Mouse (Mus musculus) c-Kit-negative CD71-positive TER-119-positive erythroid progenitor cells, embryonic 14.5 days (primary cell): ENCODE results near the gene Btbd16.

ENCODE experiments used
- DNase-seq: peaks from one replicate; pipeline ENCODE4 v3.0.0-alpha.2; 2013; ENCODE audit warnings: low read depth, low spot score

Btbd16 gene

DNA sequence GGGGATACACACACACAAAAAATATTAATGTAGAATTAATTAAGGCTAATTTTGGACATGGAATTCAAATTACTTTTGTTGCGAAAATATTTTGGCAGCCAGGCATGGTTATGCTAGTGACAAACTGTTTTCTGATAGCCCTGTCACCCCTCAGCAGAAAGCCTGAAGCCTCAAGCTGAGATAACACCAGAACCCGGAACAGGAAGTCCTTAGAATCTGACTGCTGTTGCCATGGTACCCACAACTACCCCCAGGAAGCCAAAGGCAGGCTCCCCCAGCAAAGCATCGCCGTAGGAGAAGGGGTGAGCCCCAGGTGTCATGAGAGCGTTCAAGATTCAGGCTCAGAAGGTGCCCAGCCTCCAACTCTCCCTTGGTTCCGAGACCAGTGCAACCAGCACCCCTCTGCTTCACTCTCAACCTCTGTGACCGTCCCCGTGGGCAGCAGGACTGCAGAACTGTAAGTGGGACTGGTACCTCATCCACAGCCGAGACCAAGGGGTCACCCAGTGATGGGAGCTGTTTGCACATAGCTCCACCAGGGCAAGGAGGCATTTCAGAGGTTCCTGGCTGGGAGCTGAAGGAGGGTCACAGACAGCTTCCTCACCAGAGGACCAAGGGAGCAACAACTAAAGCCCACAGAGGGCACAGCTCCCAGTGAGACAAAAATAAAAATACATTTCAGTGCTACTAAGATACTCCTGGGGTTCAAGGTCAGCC, at the start of gene Btbd16:
TSS of gene Btbd16 (plus strand) at position 156 of the 717 bp plus-strand sequence.
- no peak for DNase-seq

GRCm38 (mm10) chr7:130726185-130726584, 47.7 kb upstream of the Btbd16 start:
- DNase-seq, result no peak

- no peak for DNase-seq
These were observed 47.0 kb upstream of the Btbd16 start for GRCm38 (mm10) chr7:130726724-130727422.

- DNase-seq, result no peak
These were observed 46.3 kb upstream of the Btbd16 start for GRCm38 (mm10) chr7:130727560-130727959.

DNA sequence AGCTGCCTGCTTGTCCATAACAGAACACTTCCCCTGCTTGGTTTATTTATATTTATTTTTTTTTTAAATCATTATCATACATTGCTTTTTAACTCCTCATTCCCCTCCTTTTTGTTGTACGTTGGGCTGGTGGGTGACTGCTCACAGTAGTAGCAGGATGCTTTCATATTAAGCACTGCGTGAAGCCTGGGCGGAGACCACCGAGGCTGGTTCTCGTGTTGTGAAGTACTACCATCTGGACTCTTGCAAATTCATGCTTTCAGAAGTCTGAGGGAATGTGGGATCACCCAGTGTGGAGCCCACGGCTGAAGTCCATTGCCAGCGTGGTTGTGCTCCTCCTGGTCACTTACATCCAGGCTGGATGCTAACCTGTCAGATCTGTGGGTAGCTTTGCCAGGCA, 42.1 kb upstream of the Btbd16 start:
- no peak for DNase-seq

DNA sequence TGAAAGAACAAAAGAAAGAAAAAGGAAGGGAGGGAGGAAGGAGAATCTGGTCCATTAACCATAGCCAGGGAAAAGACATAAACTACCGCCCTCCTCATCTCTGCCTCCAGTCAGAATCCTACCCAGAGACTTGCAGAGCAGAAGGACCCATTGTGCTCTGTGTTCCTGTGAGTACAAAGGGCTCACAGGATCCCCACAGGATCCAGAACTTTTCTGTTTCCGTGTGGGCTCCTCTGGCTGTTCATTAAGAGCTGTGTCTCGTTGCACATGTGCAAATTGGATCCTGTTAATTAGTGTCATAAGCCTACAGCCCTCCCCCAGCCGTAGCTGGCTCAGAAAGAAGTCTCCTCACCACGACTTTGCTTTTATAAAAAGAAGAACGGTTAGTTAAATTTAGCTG, 41.0 kb upstream of the Btbd16 start:
- no peak for DNase-seq

GRCm38 (mm10) chr7:130733423-130733822, 40.4 kb upstream of the Btbd16 start:
- no peak for DNase-seq

- no peak for DNase-seq
These were observed 39.6 kb upstream of the Btbd16 start for GRCm38 (mm10) chr7:130734195-130734787.

GRCm38 (mm10) chr7:130741099-130741498, 32.8 kb upstream of the Btbd16 start:
- no peak for DNase-seq

- DNase-seq, result no peak
These were observed 30.4 kb upstream of the Btbd16 start for GRCm38 (mm10) chr7:130743239-130744025.

GRCm38 (mm10) chr7:130749165-130749564, 24.7 kb upstream of the Btbd16 start:
- DNase-seq, result no peak

DNA sequence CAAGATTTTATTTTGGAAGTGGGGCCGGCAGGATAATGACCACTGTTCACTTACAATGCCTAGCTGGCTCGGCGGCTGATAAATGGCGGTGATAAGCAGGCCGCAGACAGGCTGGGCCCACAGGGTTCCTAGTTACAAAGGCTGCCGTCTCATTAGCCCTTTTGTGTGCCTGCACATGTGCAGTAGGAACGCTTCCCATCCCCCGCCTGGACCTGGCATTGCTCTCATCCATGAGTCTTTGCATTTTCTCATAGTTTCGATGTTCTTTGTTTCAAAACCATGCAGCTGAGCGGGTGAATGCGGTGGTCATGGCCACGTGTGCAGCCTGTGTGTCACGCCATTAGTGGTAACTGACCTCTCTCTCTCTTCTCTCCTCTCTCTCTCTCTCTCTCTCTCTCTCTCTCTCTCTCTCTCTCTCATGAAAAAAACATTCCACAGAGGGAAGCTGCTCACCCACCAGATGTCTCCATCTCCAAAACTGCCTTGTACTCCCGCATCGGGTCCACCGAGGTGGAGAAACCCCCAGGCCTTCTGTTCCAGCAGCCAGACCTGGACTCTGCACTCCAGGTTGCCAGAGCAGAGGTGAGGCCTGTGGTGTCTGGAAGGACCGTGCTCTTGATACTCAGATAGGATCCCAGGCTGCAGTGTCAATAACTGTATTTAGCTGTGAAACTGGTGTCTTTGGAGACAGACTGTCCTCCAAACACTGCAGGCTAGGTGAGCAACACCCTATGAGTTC, 22.9 kb upstream of the Btbd16 start:
- no peak for DNase-seq

GRCm38 (mm10) chr7:130751678-130752077, 22.2 kb upstream of the Btbd16 start:
- DNase-seq, result no peak

- no peak for DNase-seq
These were observed 19.1 kb upstream of the Btbd16 start for GRCm38 (mm10) chr7:130754790-130755189.

- no peak for DNase-seq
These were observed 17.5 kb upstream of the Btbd16 start for GRCm38 (mm10) chr7:130756343-130756835.

DNA sequence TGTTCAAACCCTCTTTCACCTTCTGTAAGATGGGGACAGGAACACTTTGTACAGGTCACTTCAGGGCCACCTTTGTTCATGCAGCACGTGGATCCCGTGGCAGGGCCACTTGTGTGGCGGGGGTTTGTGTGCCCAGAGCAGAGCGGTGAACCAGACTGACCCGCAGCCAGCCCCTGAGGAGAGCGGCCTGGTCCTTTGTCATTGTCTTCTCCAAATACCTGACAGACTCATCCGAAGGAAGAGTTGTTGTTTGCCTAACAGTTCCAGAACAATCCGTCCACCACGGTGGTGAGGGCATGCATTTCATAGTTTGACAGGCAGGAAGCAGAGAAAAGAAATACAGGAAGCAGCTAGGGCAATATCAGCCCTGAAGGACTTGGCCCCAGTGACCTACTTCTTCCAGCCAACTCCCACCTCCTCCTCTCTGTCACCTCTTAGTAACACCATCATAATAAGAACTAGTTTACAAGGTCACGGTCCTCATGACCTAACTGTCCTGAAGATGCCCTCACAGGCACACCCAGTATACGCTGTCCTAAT, 16.5 kb upstream of the Btbd16 start:
- DNase-seq, result no peak

- DNase-seq, result peak; percentile 24
These were observed 11.6 kb upstream of the Btbd16 start for GRCm38 (mm10) chr7:130762071-130762897.

DNA sequence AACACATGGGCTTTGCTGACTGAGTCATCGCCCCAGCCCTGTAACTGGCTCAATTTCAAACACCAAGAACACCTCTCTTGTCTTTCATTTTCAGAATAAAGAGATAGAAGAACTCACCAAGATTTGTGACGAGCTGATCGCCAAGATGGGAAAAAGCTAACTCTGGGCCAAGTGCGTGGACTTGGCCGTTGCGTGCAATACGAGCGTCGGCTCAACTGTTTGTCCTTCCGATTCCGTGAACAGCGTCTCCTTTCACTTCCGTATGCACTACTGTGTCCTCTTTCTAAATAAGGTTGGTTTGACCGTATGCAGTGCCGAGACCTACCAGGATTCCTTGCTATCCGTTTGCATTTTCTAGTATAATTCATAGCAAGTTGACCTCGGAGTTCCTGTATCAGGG, 9.7 kb upstream of the Btbd16 start:
- DNase-seq, result no peak

- DNase-seq, result no peak
These were observed 7.3 kb upstream of the Btbd16 start for GRCm38 (mm10) chr7:130766411-130767170.
